Mouse (Mus musculus): ENCODE measurements at regions not wholly inside any gene's neighbourhood (a gene's known extent, or its start where the extent isn't known, plus 50 kb on each side); places are given as distances from the start of the nearest gene placed in this dataset.

DNA sequence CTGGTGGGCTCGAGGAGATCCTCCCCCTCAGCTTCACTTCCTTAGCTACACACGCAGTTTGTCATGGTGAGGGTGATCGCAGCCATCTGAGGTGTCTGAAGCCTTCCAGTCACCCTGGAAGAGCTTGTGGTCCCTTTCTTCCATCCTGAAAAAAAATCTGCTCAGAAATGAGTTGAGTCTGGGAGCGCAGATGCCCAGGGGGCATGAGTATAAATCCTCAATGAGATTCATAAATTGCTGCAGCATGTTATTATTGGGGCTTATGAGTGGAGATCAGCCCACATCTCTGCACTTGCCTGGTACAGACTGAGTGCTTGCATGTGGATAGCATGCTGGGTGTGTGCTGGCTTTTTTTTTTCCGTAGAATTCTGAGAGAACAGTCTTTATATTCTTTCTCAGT, 247.6 kb downstream of the Enc1 start:
- no peak for TF ChIP-seq CTCF (conservative IDR thresholded peaks at IDR 0.05; ENCODE audit: insufficient read depth, insufficient read length, low read depth, low read length)
- TF ChIP-seq POLR2A (IDR thresholded peaks at IDR 0.05; ENCODE audit: low read depth, low read length): no peak
